Mouse (Mus musculus): ENCODE data around the gene Olfr1418. TPM values are rescaled to one million over a fixed set of nuclear protein-coding genes. Genes with fewer than 3 reads are reported as not detected.
"Not testable (repeated sequence)": the region's sequence is repeated elsewhere in the genome, so short reads cannot be mapped to it uniquely, and the experiment has no call there.

Olfr1418 gene
- not detected in 2 replicates for polyA plus RNA-seq (2012; ENCODE audit: insufficient read depth, low replicate concordance)

DNA sequence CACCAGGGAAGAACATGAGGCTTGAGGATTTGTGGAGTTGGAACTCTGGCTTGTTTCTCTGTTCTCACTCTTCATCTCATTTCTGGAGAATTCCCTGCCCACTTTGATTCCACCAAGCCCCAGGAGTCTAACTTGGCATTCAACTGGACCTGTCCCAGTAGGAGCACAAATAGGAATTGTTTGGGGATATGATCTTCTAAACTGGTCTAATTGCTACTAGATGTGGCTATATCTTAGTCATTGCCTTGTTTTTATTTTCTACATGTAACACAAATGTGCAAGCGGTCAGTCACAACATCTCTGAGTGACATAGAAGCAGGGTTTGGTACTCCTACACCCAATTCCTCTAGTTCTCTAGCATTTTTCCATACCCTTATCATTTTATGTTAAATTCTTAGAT lies at the start of gene Olfr1418:
Olfr1418 (minus strand) TSS at position 101 of the 400 bp plus-strand sequence.
- H3K4me3 ChIP-seq (replicated peaks): no peak within 1 kb of the TSS

GRCm38 (mm10) chr19:11886265-11886664 lies 25.4 kb upstream of the Olfr1418 start, which contains the start of gene Olfr1420:
Olfr1420 (plus strand) TSS chr19:11886565.
- H3K4me1 ChIP-seq: no peaks in the 10 kb centered on the region; the same call in 1 of the 2 replicates
- TF ChIP-seq FLI1 (IDR thresholded peaks at IDR 0.05; ENCODE audit: low read length) (no peak), GATA1 (IDR thresholded peaks at IDR 0.05; ENCODE audit: borderline replicate concordance, low read length) (no peak)
- H3K27me3 ChIP-seq (replicated peaks): peaks cover 3% of the 10 kb centered on the region
- H3K9me3 ChIP-seq: no peaks in the 10 kb centered on the region
- no peak within 1 kb of the TSS for H3K4me3 ChIP-seq (replicated peaks)
- H3K36me3 ChIP-seq (replicated peaks; ENCODE audit: low read length): no peaks in the 10 kb centered on the region

More for the DNA sequence above, at the start of gene Olfr1418:
- Histone ChIP-seq H3K4me1 (no peaks in the 10 kb centered on the region), H3K9me3 (peaks cover 9% of the 10 kb centered on the region), H3K27me3 (replicated peaks) (no peaks in the 10 kb centered on the region), H3K36me3 (replicated peaks; ENCODE audit: low read length) (no peaks in the 10 kb centered on the region)
- TF ChIP-seq GATA1 (IDR thresholded peaks at IDR 0.05; ENCODE audit: borderline replicate concordance, low read length): no peak
- TF ChIP-seq FLI1 (IDR thresholded peaks at IDR 0.05; ENCODE audit: low read length): no peak

DNA sequence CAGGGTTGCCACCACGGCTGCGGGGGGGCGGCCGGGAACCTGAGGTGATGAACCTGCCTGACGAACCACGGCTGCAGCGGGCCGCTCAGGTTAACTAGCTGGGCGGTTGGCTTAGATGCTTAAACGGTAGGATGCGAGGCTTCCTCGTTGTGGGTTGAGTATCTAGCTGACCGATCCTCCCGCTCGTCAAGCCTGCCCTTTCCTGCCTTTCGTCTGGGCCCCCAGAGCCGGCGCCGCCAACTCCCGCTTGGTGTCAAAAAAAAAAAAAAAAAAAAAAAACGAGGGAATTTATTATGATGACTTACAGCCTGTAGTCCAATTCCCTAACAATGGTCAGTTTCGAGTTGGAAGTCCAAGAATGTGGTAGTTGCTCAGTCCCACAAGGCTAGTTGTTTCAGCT lies 17.5 kb upstream of the Olfr1418 start:
- H3K36me3 ChIP-seq (replicated peaks; ENCODE audit: low read length); H3K4me3 ChIP-seq (replicated peaks); H3K4me1 ChIP-seq; H3K9me3 ChIP-seq; H3K27me3 ChIP-seq (replicated peaks): not testable (repeated sequence)

GRCm38 (mm10) chr19:11875006-11875405 lies 14.1 kb upstream of the Olfr1418 start, which contains the start of gene Olfr1419:
Olfr1419 (minus strand) TSS chr19:11875106.
- TF ChIP-seq GATA1 (IDR thresholded peaks at IDR 0.05; ENCODE audit: borderline replicate concordance, low read length): no peak
- no peak for TF ChIP-seq FLI1 (IDR thresholded peaks at IDR 0.05; ENCODE audit: low read length)
- Histone ChIP-seq H3K4me3 (replicated peaks) (no peak within 1 kb of the TSS), H3K4me1 (peaks cover 16% of the 10 kb centered on the region), H3K27me3 (replicated peaks) (peaks cover 10% of the 10 kb centered on the region), H3K36me3 (replicated peaks; ENCODE audit: low read length) (no peaks in the 10 kb centered on the region), H3K9me3 (peaks cover 10% of the 10 kb centered on the region; the same call in 1 of the 2 replicates)

GRCm38 (mm10) chr19:11867837-11868236 lies 7.0 kb upstream of the Olfr1418 start:
- peaks cover 30% of the 10 kb centered on the region for H3K9me3 ChIP-seq
- H3K4me3 ChIP-seq (replicated peaks): no peak overlapping the region
- H3K36me3 ChIP-seq (replicated peaks; ENCODE audit: low read length): no peaks in the 10 kb centered on the region
- peaks cover 7% of the 10 kb centered on the region for H3K27me3 ChIP-seq (replicated peaks)
- TF ChIP-seq FLI1 (IDR thresholded peaks at IDR 0.05; ENCODE audit: low read length): no peak
- TF ChIP-seq GATA1 (IDR thresholded peaks at IDR 0.05; ENCODE audit: borderline replicate concordance, low read length): no peak
- H3K4me1 ChIP-seq: peaks cover 8% of the 10 kb centered on the region

DNA sequence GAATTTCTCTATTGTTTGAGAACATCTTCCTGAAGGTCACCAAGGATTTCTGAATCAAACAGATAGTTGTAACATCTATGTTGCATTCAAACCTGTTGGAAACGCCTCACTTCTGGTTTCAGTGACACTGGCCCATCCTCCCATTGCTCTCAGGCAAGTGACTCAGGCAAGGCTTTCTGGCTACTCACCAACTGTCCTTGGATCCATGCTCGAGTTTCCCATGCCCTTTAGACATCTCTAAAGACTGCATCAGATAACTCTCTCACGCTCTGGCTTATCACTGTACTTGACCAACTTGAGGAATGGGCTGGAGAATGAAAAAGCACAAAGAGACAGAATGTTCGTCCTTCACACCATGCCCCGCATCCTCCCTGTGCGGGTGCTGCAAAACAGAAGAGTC lies 4.4 kb downstream of the Olfr1418 start:
- TF ChIP-seq FLI1 (IDR thresholded peaks at IDR 0.05; ENCODE audit: low read length): no peak
- TF ChIP-seq GATA1 (IDR thresholded peaks at IDR 0.05; ENCODE audit: borderline replicate concordance, low read length): no peak
- Histone ChIP-seq H3K36me3 (replicated peaks; ENCODE audit: low read length) (no peaks in the 10 kb centered on the region), H3K4me1 (no peaks in the 10 kb centered on the region), H3K4me3 (replicated peaks) (no peak overlapping the region), H3K27me3 (replicated peaks) (no peaks in the 10 kb centered on the region), H3K9me3 (no peaks in the 10 kb centered on the region)

GRCm38 (mm10) chr19:11854821-11855220 lies 6.0 kb downstream of the Olfr1418 start:
- H3K36me3 ChIP-seq (replicated peaks; ENCODE audit: low read length): no peaks in the 10 kb centered on the region
- no peaks in the 10 kb centered on the region for H3K4me1 ChIP-seq
- no peaks in the 10 kb centered on the region for H3K27me3 ChIP-seq (replicated peaks)
- no peaks in the 10 kb centered on the region for H3K9me3 ChIP-seq
- TF ChIP-seq FLI1 (IDR thresholded peaks at IDR 0.05; ENCODE audit: low read length): no peak
- TF ChIP-seq GATA1 (IDR thresholded peaks at IDR 0.05; ENCODE audit: borderline replicate concordance, low read length): no peak
- H3K4me3 ChIP-seq (replicated peaks): no peak overlapping the region

- H3K27me3 ChIP-seq (replicated peaks): no peaks in the 10 kb centered on the region
- no peaks in the 10 kb centered on the region for H3K9me3 ChIP-seq
- H3K4me3 ChIP-seq (replicated peaks): no peak overlapping the region
- H3K36me3 ChIP-seq (replicated peaks; ENCODE audit: low read length): no peaks in the 10 kb centered on the region
- TF ChIP-seq GATA1 (IDR thresholded peaks at IDR 0.05; ENCODE audit: borderline replicate concordance, low read length) (no peak), FLI1 (IDR thresholded peaks at IDR 0.05; ENCODE audit: low read length) (no peak)
- no peaks in the 10 kb centered on the region for H3K4me1 ChIP-seq
Observed at GRCm38 (mm10) chr19:11852652-11853051, 8.2 kb downstream of the Olfr1418 start.

DNA sequence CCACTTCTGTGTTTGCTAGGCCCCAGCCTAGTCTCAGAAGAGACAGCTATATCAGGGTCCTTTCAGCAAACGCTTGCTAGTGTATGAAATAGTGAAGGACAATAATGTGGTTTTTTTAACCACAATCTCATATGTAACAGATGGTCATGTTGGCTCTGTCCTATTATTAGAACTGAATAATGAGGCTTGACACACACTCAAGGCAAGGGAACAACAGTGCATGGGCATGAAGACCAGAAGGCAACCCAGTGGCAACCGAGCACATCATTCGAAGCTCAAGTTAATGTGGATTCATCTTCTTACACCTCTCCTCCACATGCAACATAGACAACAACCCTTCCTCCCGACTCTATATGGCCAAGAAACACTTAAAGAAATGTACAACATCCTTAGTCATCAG lies 14.5 kb downstream of the Olfr1418 start:
- no peak for TF ChIP-seq GATA1 (IDR thresholded peaks at IDR 0.05; ENCODE audit: borderline replicate concordance, low read length)
- TF ChIP-seq FLI1 (IDR thresholded peaks at IDR 0.05; ENCODE audit: low read length): no peak
- H3K9me3 ChIP-seq: no peaks in the 10 kb centered on the region
- H3K36me3 ChIP-seq (replicated peaks; ENCODE audit: low read length): no peaks in the 10 kb centered on the region
- H3K27me3 ChIP-seq (replicated peaks): no peaks in the 10 kb centered on the region
- H3K4me3 ChIP-seq (replicated peaks): no peak overlapping the region
- H3K4me1 ChIP-seq: 0 out of 2 replicates have a peak, but pooled peaks cover 3% of the 10 kb centered on the region

DNA sequence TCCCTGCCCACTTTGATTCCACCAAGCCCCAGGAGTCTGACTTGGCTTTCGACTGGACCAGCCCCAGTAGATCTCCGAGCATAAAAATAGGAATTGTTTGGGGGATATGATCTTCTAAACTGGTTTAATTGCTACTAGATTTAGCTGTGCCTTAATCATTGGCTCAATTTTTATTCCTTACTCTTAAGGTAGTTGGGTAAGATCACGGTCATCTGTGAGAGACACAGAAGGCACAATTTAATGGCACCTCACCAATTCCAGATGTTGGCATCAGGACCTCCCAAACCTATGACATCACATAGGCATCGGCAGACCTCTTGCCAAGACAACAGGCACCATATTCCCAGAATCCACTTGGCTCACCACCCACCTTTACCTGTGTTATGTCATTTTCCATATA lies 21.7 kb downstream of the Olfr1418 start, which contains the start of gene Olfr1417:
Olfr1417 (minus strand) TSS at position 101 of the 400 bp plus-strand sequence.
- no peak for TF ChIP-seq FLI1 (IDR thresholded peaks at IDR 0.05; ENCODE audit: low read length)
- no peak for TF ChIP-seq GATA1 (IDR thresholded peaks at IDR 0.05; ENCODE audit: borderline replicate concordance, low read length)
- H3K9me3 ChIP-seq: no peaks in the 10 kb centered on the region
- H3K36me3 ChIP-seq (replicated peaks; ENCODE audit: low read length): no peaks in the 10 kb centered on the region
- H3K4me3 ChIP-seq (replicated peaks): no peak within 1 kb of the TSS
- peaks cover under 1% of the 10 kb centered on the region; the same call in 1 of the 2 replicates for H3K4me1 ChIP-seq
- H3K27me3 ChIP-seq (replicated peaks): peaks cover 4% of the 10 kb centered on the region
